Mouse (Mus musculus) adrenal gland, postnatal 25 days (tissue): ENCODE results near the gene Map7d1. TPM values are rescaled to one million over a fixed set of nuclear protein-coding genes. Genes with fewer than 3 reads are reported as not detected.
A peak's percentile ranks its signal among the peaks of the same experiment; 100 is the strongest.

Experiments used
- DNase-seq: peaks from one replicate; pipeline ENCODE4 v3.0.0; 2021; ENCODE audit warnings: mixed read lengths
- long read RNA-seq: library from polyadenylated mRNA; stranded (forward); transcript quantifications from one replicate; pipeline ENCODE4 v2.0.0, GENCODE M21; 2021
- total RNA-seq: library from RNA; stranded (reverse); gene quantifications from 2 replicates; pipeline ENCODE4 v1.2.3, GENCODE M21; 2021

The Map7d1 gene
- 55.0 and 68.0 TPM in 2 replicates for total RNA-seq
- long read RNA-seq, transcript Map7d1-202 (17 exons, 3,195 nt): minor isoform, 7 of 112 reads
- long read RNA-seq, transcript Map7d1-201 (17 exons, 3,351 nt): minor isoform, 5 of 112 reads
- long read RNA-seq, transcript Map7d1-203 (18 exons, 3,249 nt): major isoform, 13 of 112 reads
- long read RNA-seq, partial matches to known transcripts: 32 of 112 reads
- long read RNA-seq, other reads (novel, unspliced or antisense): 53 of 112 reads

- DNase-seq: peak; percentile 91
These were observed at the start of gene Map7d1 for GRCm38 (mm10) chr4:126256131-126256791. TSS of gene Map7d1 (minus strand) at chr4:126256343.

- DNase-seq: no peak
These were observed 49.3 kb upstream of the Map7d1 start for GRCm38 (mm10) chr4:126305428-126305827.

- no peak for DNase-seq
These were observed 47.7 kb upstream of the Map7d1 start for GRCm38 (mm10) chr4:126303877-126304276.

GRCm38 (mm10) chr4:126301584-126302309, 45.6 kb upstream of the Map7d1 start:
- DNase-seq: no peak

- DNase-seq: no peak
These were observed 44.9 kb upstream of the Map7d1 start for GRCm38 (mm10) chr4:126300916-126301583.

GRCm38 (mm10) chr4:126296617-126297101, 40.5 kb upstream of the Map7d1 start:
- peak; percentile 77 for DNase-seq

- DNase-seq: no peak
These were observed 39.8 kb upstream of the Map7d1 start for GRCm38 (mm10) chr4:126295937-126296336.

- DNase-seq: no peak
These were observed 39.0 kb upstream of the Map7d1 start for GRCm38 (mm10) chr4:126295152-126295551.

GRCm38 (mm10) chr4:126291196-126291595, 35.1 kb upstream of the Map7d1 start:
- DNase-seq: no peak

- DNase-seq: no peak
These were observed 34.2 kb upstream of the Map7d1 start for GRCm38 (mm10) chr4:126290314-126290713.

GRCm38 (mm10) chr4:126288085-126288666, 32.0 kb upstream of the Map7d1 start:
- no peak for DNase-seq

- no peak for DNase-seq
These were observed 31.3 kb upstream of the Map7d1 start for GRCm38 (mm10) chr4:126287302-126287995.

GRCm38 (mm10) chr4:126286492-126286891, 30.3 kb upstream of the Map7d1 start, which contains the start of gene Col8a2:
TSS of gene Col8a2 (plus strand) at chr4:126286793.
- DNase-seq: no peak

GRCm38 (mm10) chr4:126283582-126283981, 27.4 kb upstream of the Map7d1 start:
- DNase-seq: no peak

GRCm38 (mm10) chr4:126281706-126282105, 25.6 kb upstream of the Map7d1 start:
- no peak for DNase-seq

GRCm38 (mm10) chr4:126278961-126279360, 22.8 kb upstream of the Map7d1 start:
- DNase-seq: no peak

GRCm38 (mm10) chr4:126278565-126278915, 22.4 kb upstream of the Map7d1 start:
- DNase-seq: no peak

GRCm38 (mm10) chr4:126277906-126278564, 21.9 kb upstream of the Map7d1 start:
- DNase-seq: peak; percentile 48

GRCm38 (mm10) chr4:126275681-126276131, 19.6 kb upstream of the Map7d1 start:
- peak; percentile 47 for DNase-seq

GRCm38 (mm10) chr4:126275081-126275480, 18.9 kb upstream of the Map7d1 start:
- DNase-seq: no peak

- no peak for DNase-seq
These were observed 17.6 kb upstream of the Map7d1 start for GRCm38 (mm10) chr4:126273753-126274152.
